Mouse (Mus musculus): ENCODE results near the gene Map1b. TPM values are rescaled to one million over a fixed set of nuclear protein-coding genes. Genes with fewer than 3 reads are reported as not detected.

Gene Map1b
- total RNA-seq, 1 experiment = 21.2 TPM

DNA sequence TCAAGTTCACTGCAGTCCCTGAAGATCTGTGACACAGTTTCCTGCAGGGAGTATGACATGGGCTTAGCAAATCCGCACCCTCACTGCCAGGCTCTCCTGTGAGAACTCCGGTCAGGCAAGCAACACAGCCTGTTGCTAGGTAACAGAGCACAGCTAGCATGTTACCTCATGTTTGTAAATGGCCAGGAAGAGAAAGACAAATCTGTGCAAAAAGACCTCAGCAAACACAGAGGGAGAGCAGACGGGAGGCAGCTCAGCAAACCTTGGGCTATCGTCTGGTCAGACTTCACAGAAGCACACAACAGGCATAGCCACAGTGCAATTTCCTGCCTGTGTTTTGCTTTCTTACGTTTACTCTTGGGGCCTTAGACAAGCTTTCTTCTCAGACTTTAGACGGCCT is 40.9 kb downstream of the Map1b start:
- Histone ChIP-seq H3K9me3 (ENCODE audit: control insufficient read depth, insufficient read depth, low read depth, low read length) (no peaks in the 10 kb centered on the region), H3K4me1 (ENCODE audit: control insufficient read depth in 2 of 2, insufficient read depth in 2 of 2, low read length in 2 of 2, poor library complexity in 1 of 2) (peaks cover 0 to 5% of the 10 kb centered on the region in 2 experiments; a peak in 1 of 4 replicates), H3K4me3 (ENCODE audit: insufficient read depth in 1 of 2, low read depth in 1 of 2, low read length in 2 of 2, poor library complexity in 1 of 2, severe bottlenecking in 1 of 2) (no peak overlapping the region), H3K27ac (ENCODE audit: insufficient read depth, low read depth, low read length, poor library complexity, severe bottlenecking) (no peak overlapping the region), H3K9ac (ENCODE audit: insufficient read depth, low read depth, low read length, poor library complexity, severe bottlenecking) (no peak overlapping the region), H3K36me3 (ENCODE audit: control insufficient read depth, insufficient read depth, low read length, poor library complexity, severe bottlenecking) (peaks cover 5% of the 10 kb centered on the region; the same call in 1 of the 2 replicates)
- TF ChIP-seq ZNF384 (IDR thresholded peaks at IDR 0.05; ENCODE audit: low read depth, low read length) (no peak), CHD2 (IDR thresholded peaks at IDR 0.05; ENCODE audit: low read depth, low read length) (no peak), MAFK (IDR thresholded peaks at IDR 0.05; ENCODE audit: insufficient read depth, low read depth, low read length) (no peak), HCFC1 (IDR thresholded peaks at IDR 0.05; ENCODE audit: borderline replicate concordance, insufficient read depth, low read length) (no peak), ZC3H11A (IDR thresholded peaks at IDR 0.05; ENCODE audit: borderline replicate concordance, low read depth, low read length) (no peak)
- in situ Hi-C loops (cut with MboI; ENCODE audit: low sequenced_read_pairs in 2 of 2, unreplicated experiment in 2 of 2) = no loop called here
- DNase-seq (ENCODE audit: low read depth, low spot score) = no peak

DNA sequence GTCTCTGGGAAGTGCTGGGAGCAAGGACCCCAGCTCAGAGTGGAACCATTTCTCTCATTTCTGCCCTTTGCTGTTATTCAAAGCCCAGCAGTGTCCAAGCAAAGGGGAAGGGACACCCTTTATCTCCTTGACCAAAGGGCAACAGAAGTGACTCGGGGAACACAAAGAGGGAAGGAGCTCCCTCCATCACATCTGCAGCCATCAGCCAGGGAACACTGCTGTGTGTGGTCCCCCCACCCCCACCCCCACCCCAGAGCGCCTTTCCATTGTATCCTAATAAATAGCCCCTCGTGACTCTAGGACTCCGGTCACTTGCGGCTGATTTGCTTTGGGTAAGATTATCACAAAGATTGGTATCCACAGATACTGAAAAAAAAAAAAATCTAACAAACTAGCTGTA is 41.3 kb downstream of the Map1b start:
- DNase-seq (ENCODE audit: low read depth, low spot score) = no peak
- TF ChIP-seq HCFC1 (IDR thresholded peaks at IDR 0.05; ENCODE audit: borderline replicate concordance, insufficient read depth, low read length) (no peak), CHD2 (IDR thresholded peaks at IDR 0.05; ENCODE audit: low read depth, low read length) (no peak), ZC3H11A (IDR thresholded peaks at IDR 0.05; ENCODE audit: borderline replicate concordance, low read depth, low read length) (no peak)
- Histone ChIP-seq H3K36me3 (ENCODE audit: control insufficient read depth, insufficient read depth, low read length, poor library complexity, severe bottlenecking) (peaks cover 5% of the 10 kb centered on the region; the same call in 1 of the 2 replicates), H3K4me3 (ENCODE audit: insufficient read depth in 1 of 2, low read depth in 1 of 2, low read length in 2 of 2, poor library complexity in 1 of 2, severe bottlenecking in 1 of 2) (no peak overlapping the region), H3K9ac (ENCODE audit: insufficient read depth, low read depth, low read length, poor library complexity, severe bottlenecking) (no peak overlapping the region), H3K4me1 (ENCODE audit: control insufficient read depth in 2 of 2, insufficient read depth in 2 of 2, low read length in 2 of 2, poor library complexity in 1 of 2) (peaks cover 0 to 5% of the 10 kb centered on the region in 2 experiments; a peak in 1 of 4 replicates), H3K27ac (ENCODE audit: insufficient read depth, low read depth, low read length, poor library complexity, severe bottlenecking) (no peak overlapping the region), H3K9me3 (ENCODE audit: control insufficient read depth, insufficient read depth, low read depth, low read length) (no peaks in the 10 kb centered on the region)
- in situ Hi-C loops (cut with MboI; ENCODE audit: low sequenced_read_pairs in 2 of 2, unreplicated experiment in 2 of 2) = no loop called here

DNA sequence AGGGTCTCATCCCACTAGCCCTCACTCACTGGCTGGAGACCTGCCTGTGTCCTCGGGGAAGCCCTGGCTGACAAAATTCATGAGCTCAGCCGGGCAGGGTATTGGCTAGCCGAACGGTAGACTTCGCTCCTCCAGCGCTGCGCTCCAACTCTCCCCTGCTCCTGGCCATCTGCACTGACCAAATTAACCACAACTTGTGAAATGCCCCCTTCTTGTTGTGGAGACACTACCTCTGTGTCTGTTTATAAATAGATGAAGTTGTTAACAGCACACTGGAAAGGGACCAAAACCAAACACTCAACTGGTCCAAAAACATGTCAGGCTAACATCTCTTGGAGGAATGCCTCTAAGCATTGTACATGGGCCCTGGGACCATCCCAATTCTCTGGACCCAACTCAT is 42.2 kb downstream of the Map1b start:
- Histone ChIP-seq H3K4me1 (ENCODE audit: control insufficient read depth in 2 of 2, insufficient read depth in 2 of 2, low read length in 2 of 2, poor library complexity in 1 of 2) (peaks cover 0 to 5% of the 10 kb centered on the region in 2 experiments; a peak in 1 of 4 replicates), H3K4me3 (ENCODE audit: insufficient read depth in 1 of 2, low read depth in 1 of 2, low read length in 2 of 2, poor library complexity in 1 of 2, severe bottlenecking in 1 of 2) (no peak overlapping the region), H3K9ac (ENCODE audit: insufficient read depth, low read depth, low read length, poor library complexity, severe bottlenecking) (no peak overlapping the region), H3K36me3 (ENCODE audit: control insufficient read depth, insufficient read depth, low read length, poor library complexity, severe bottlenecking) (peaks cover 2% of the 10 kb centered on the region; the same call in 1 of the 2 replicates), H3K27ac (ENCODE audit: insufficient read depth, low read depth, low read length, poor library complexity, severe bottlenecking) (no peak overlapping the region), H3K9me3 (ENCODE audit: control insufficient read depth, insufficient read depth, low read depth, low read length) (no peaks in the 10 kb centered on the region)
- TF ChIP-seq ZC3H11A (IDR thresholded peaks at IDR 0.05; ENCODE audit: borderline replicate concordance, low read depth, low read length) = no peak
- no peak for TF ChIP-seq CHD2 (IDR thresholded peaks at IDR 0.05; ENCODE audit: low read depth, low read length)
- no peak for TF ChIP-seq HCFC1 (IDR thresholded peaks at IDR 0.05; ENCODE audit: borderline replicate concordance, insufficient read depth, low read length)
- TF ChIP-seq MAFK (IDR thresholded peaks at IDR 0.05; ENCODE audit: insufficient read depth, low read depth, low read length) = no peak
- TF ChIP-seq ZNF384 (IDR thresholded peaks at IDR 0.05; ENCODE audit: low read depth, low read length) = no peak
- in situ Hi-C loops (cut with MboI; ENCODE audit: low sequenced_read_pairs in 2 of 2, unreplicated experiment in 2 of 2) = no loop called here
- no peak for DNase-seq (ENCODE audit: low read depth, low spot score)

DNA sequence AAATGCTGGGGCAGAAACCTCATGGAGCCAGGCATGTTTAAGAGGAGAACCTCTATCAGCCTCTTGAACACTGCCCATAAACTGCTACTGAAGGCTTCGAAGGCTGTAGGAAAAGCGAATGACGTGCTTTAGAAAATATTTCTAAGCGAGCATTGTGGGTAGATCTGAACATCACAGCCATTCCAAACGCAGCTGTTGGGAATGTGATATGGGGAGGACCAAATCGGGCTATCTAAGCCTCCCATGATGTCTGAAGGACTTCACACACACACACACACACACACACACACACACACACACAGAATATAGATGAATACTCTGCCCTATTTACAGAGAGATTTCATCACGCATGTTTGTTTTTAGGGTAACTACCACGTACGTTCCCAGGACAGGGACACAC is 44.3 kb downstream of the Map1b start:
- in situ Hi-C loops (cut with MboI; ENCODE audit: low sequenced_read_pairs in 2 of 2, unreplicated experiment in 2 of 2) = no loop called here

More for the DNA sequence above, 44.3 kb downstream of the Map1b start:
- no peak overlapping the region for H3K27ac ChIP-seq (ENCODE audit: insufficient read depth, low read depth, low read length, poor library complexity, severe bottlenecking)
- no peak overlapping the region for H3K4me3 ChIP-seq (ENCODE audit: insufficient read depth in 1 of 2, low read depth in 1 of 2, low read length in 2 of 2, poor library complexity in 1 of 2, severe bottlenecking in 1 of 2)
- H3K9me3 ChIP-seq (ENCODE audit: control insufficient read depth, insufficient read depth, low read depth, low read length) = no peaks in the 10 kb centered on the region
- H3K36me3 ChIP-seq (ENCODE audit: control insufficient read depth, insufficient read depth, low read length, poor library complexity, severe bottlenecking) = peaks cover 2% of the 10 kb centered on the region; the same call in 1 of the 2 replicates
- TF ChIP-seq ZNF384 (IDR thresholded peaks at IDR 0.05; ENCODE audit: low read depth, low read length) (no peak), HCFC1 (IDR thresholded peaks at IDR 0.05; ENCODE audit: borderline replicate concordance, insufficient read depth, low read length) (no peak), MAFK (IDR thresholded peaks at IDR 0.05; ENCODE audit: insufficient read depth, low read depth, low read length) (no peak), ZC3H11A (IDR thresholded peaks at IDR 0.05; ENCODE audit: borderline replicate concordance, low read depth, low read length) (no peak), CHD2 (IDR thresholded peaks at IDR 0.05; ENCODE audit: low read depth, low read length) (no peak)
- no peak for DNase-seq (ENCODE audit: low read depth, low spot score)
- peaks cover 0 to 5% of the 10 kb centered on the region in 2 experiments; a peak in 1 of 4 replicates for H3K4me1 ChIP-seq (ENCODE audit: control insufficient read depth in 2 of 2, insufficient read depth in 2 of 2, low read length in 2 of 2, poor library complexity in 1 of 2)
- H3K9ac ChIP-seq (ENCODE audit: insufficient read depth, low read depth, low read length, poor library complexity, severe bottlenecking) = no peak overlapping the region

Measured in ES-E14 (cell line).